Mouse (Mus musculus) heart, adult 10 weeks (tissue): ENCODE measurements around the gene Irx2. TPM values are rescaled to one million over a fixed set of nuclear protein-coding genes. Genes with fewer than 3 reads are reported as not detected.

Experiments used
- polyA plus RNA-seq: library from polyadenylated mRNA; stranded (reverse); fragments of 350-450 nt; fragmentation: Illumina TruSeq; extraction: RNeasy Lipid Tissue Mini Kit (QIAGEN cat#74804); gene quantifications from one replicate; pipeline ENCODE4 v1.2.3, GENCODE M21; 2014; ENCODE audit warnings: low read depth, low replicate concordance

Gene Irx2
- polyA plus RNA-seq: 8.5 TPM

GRCm38 (mm10) chr13:72628462-72628916 is at the start of gene Irx2:
TSS of gene Irx2 (plus strand) at chr13:72628820.

